Mouse (Mus musculus) heart, embryonic 12.5 days (tissue): ENCODE measurements at regions not wholly inside any gene's neighbourhood (a gene's known extent, or its start where the extent isn't known, plus 50 kb on each side); places are given as distances from the start of the nearest gene placed in this dataset.

Experiments used
- ATAC-seq: fragments of 200-750 bp; cut with Nextera tagmentation; 2 replicates; pipeline ENCODE4 v1.8.0; 2017; ENCODE audit warnings: moderate TSS enrichment, moderate library complexity; ENCODE audit not compliant: insufficient number of reproducible peaks, low FRiP score
- H3K27ac ChIP-seq: fragments of 300-500 bp; sonication (generic); 2 replicates; pipeline ENCODE4 v1.5.1; 2016; ENCODE audit warnings: mild to moderate bottlenecking, moderate library complexity; ENCODE audit not compliant: poor library complexity, severe bottlenecking
- H3K27me3 ChIP-seq: fragments of 300-500 bp; sonication (generic); replicated peaks from 2 replicates; pipeline ENCODE4 v1.6.1; 2016; ENCODE audit warnings: mild to moderate bottlenecking, moderate library complexity
- H3K36me3 ChIP-seq: fragments of 300-500 bp; sonication (generic); 2 replicates; pipeline ENCODE4 v1.6.1; 2016; ENCODE audit warnings: mild to moderate bottlenecking, moderate library complexity
- H3K4me1 ChIP-seq: fragments of 300-500 bp; sonication (generic); replicated peaks from 2 replicates; pipeline ENCODE4 v1.6.1; 2016; ENCODE audit warnings: mild to moderate bottlenecking
- H3K4me2 ChIP-seq: fragments of 300-500 bp; sonication (generic); 2 replicates; pipeline ENCODE4 v1.6.1; 2016; ENCODE audit warnings: mild to moderate bottlenecking, moderate library complexity
- H3K4me3 ChIP-seq: fragments of 300-500 bp; sonication (generic); 2 replicates; pipeline ENCODE4 v1.5.1; 2016; ENCODE audit warnings: mild to moderate bottlenecking
- H3K9ac ChIP-seq: fragments of 300-500 bp; sonication (generic); 2 replicates; pipeline ENCODE4 v1.6.1; 2016; ENCODE audit warnings: mild to moderate bottlenecking, moderate library complexity
- H3K9me3 ChIP-seq: fragments of 300-500 bp; sonication (generic); replicated peaks from 2 replicates; pipeline ENCODE4 v1.6.1; 2016; ENCODE audit warnings: mild to moderate bottlenecking, moderate library complexity
- WGBS: fragments of 180-500 bp; shearing (Covaris S2); methylation state at CpG from one replicate; pipeline ENCODE4 v1.1.7; 2016; 5-methylcytosine and 5-hydroxymethylcytosine counted together

GRCm38 (mm10) chr15:63252781-63253340 lies 592.1 kb downstream of the Gsdmc2 start:
- ATAC-seq, result no peak
- 54% methylated on average over 1 of the region's 1 CpGs for WGBS
- H3K4me2 ChIP-seq, result no peak overlapping the region
- H3K27ac ChIP-seq, result no peak overlapping the region
- no peak overlapping the region for H3K9ac ChIP-seq
- H3K4me3 ChIP-seq, result no peak overlapping the region
- no peaks in the 10 kb centered on the region for H3K9me3 ChIP-seq
- H3K27me3 ChIP-seq, result no peaks in the 10 kb centered on the region
- no peaks in the 10 kb centered on the region for H3K36me3 ChIP-seq
- H3K4me1 ChIP-seq, result 0 out of 2 replicates have a peak, but pooled peaks cover 4% of the 10 kb centered on the region

- no peak overlapping the region for H3K4me2 ChIP-seq
- no peak overlapping the region for H3K9ac ChIP-seq
- H3K4me1 ChIP-seq, result no peaks in the 10 kb centered on the region
- WGBS, result 60% methylated on average over 3 of the region's 3 CpGs
- no peaks in the 10 kb centered on the region for H3K9me3 ChIP-seq
- no peaks in the 10 kb centered on the region for H3K36me3 ChIP-seq
- H3K27me3 ChIP-seq, result no peaks in the 10 kb centered on the region
- H3K27ac ChIP-seq, result no peak overlapping the region
- no peak overlapping the region for H3K4me3 ChIP-seq
- ATAC-seq, result no peak
Measured at GRCm38 (mm10) chr15:63238601-63239000, 606.4 kb downstream of the Gsdmc2 start.

- Histone ChIP-seq H3K36me3 (no peaks in the 10 kb centered on the region), H3K9ac (no peak overlapping the region), H3K4me1 (no peaks in the 10 kb centered on the region), H3K4me2 (no peak overlapping the region), H3K9me3 (no peaks in the 10 kb centered on the region), H3K27me3 (no peaks in the 10 kb centered on the region), H3K27ac (no peak overlapping the region), H3K4me3 (no peak overlapping the region)
- 71% methylated on average over 2 of the region's 2 CpGs for WGBS
- ATAC-seq, result no peak
Measured at GRCm38 (mm10) chr15:63218393-63219060, 626.5 kb downstream of the Gsdmc2 start.

- Histone ChIP-seq H3K9ac (no peak overlapping the region), H3K4me2 (no peak overlapping the region), H3K27me3 (no peaks in the 10 kb centered on the region), H3K9me3 (no peaks in the 10 kb centered on the region), H3K36me3 (no peaks in the 10 kb centered on the region), H3K4me1 (no peaks in the 10 kb centered on the region), H3K27ac (no peak overlapping the region), H3K4me3 (no peak overlapping the region)
- WGBS, result 88% methylated on average over 1 of the region's 1 CpGs
- no peak for ATAC-seq
Measured at GRCm38 (mm10) chr15:63205150-63205549, 639.8 kb downstream of the Gsdmc2 start.

GRCm38 (mm10) chr15:63195031-63195430 lies 649.9 kb downstream of the Gsdmc2 start:
- WGBS, result 81% methylated on average over 2 of the region's 2 CpGs
- Histone ChIP-seq H3K4me2 (no peak overlapping the region), H3K27me3 (no peaks in the 10 kb centered on the region), H3K4me1 (no peaks in the 10 kb centered on the region; the same call in 1 of the 2 replicates), H3K27ac (no peak overlapping the region), H3K9me3 (no peaks in the 10 kb centered on the region), H3K36me3 (no peaks in the 10 kb centered on the region), H3K9ac (no peak overlapping the region), H3K4me3 (no peak overlapping the region)
- ATAC-seq, result no peak

- H3K9me3 ChIP-seq, result no peaks in the 10 kb centered on the region
- no peaks in the 10 kb centered on the region; the same call in 1 of the 2 replicates for H3K4me1 ChIP-seq
- H3K27ac ChIP-seq, result no peak overlapping the region
- no peaks in the 10 kb centered on the region for H3K27me3 ChIP-seq
- no peaks in the 10 kb centered on the region for H3K36me3 ChIP-seq
- H3K4me3 ChIP-seq, result no peak overlapping the region
- no peak overlapping the region for H3K4me2 ChIP-seq
- H3K9ac ChIP-seq, result no peak overlapping the region
- no peak for ATAC-seq
- WGBS, result 22% methylated on average over 1 of the region's 1 CpGs
Measured at GRCm38 (mm10) chr15:63194492-63194797, 650.5 kb downstream of the Gsdmc2 start.

GRCm38 (mm10) chr15:63193617-63194491 lies 651.1 kb downstream of the Gsdmc2 start:
- Histone ChIP-seq H3K4me2 (no peak overlapping the region), H3K27me3 (no peaks in the 10 kb centered on the region), H3K36me3 (no peaks in the 10 kb centered on the region), H3K9me3 (no peaks in the 10 kb centered on the region), H3K9ac (no peak overlapping the region), H3K4me1 (no peaks in the 10 kb centered on the region; the same call in 1 of the 2 replicates), H3K27ac (no peak overlapping the region), H3K4me3 (no peak overlapping the region)
- 72% methylated on average over 2 of the region's 2 CpGs for WGBS
- no peak for ATAC-seq

GRCm38 (mm10) chr15:63191731-63192130 lies 653.2 kb downstream of the Gsdmc2 start:
- Histone ChIP-seq H3K4me2 (no peak overlapping the region), H3K36me3 (no peaks in the 10 kb centered on the region), H3K27me3 (no peaks in the 10 kb centered on the region), H3K9ac (no peak overlapping the region), H3K27ac (no peak overlapping the region), H3K4me3 (no peak overlapping the region), H3K4me1 (no peaks in the 10 kb centered on the region; the same call in 1 of the 2 replicates), H3K9me3 (no peaks in the 10 kb centered on the region)
- WGBS, result 80% methylated on average over 2 of the region's 2 CpGs
- ATAC-seq, result no peak

- H3K27ac ChIP-seq, result no peak overlapping the region
- WGBS, result 38% methylated on average over 2 of the region's 2 CpGs
- ATAC-seq, result no peak
- H3K9ac ChIP-seq, result no peak overlapping the region
- H3K27me3 ChIP-seq, result no peaks in the 10 kb centered on the region
- no peaks in the 10 kb centered on the region; the same call in 1 of the 2 replicates for H3K4me1 ChIP-seq
- no peaks in the 10 kb centered on the region for H3K9me3 ChIP-seq
- no peak overlapping the region for H3K4me2 ChIP-seq
- H3K36me3 ChIP-seq, result no peaks in the 10 kb centered on the region
- H3K4me3 ChIP-seq, result no peak overlapping the region
Measured at GRCm38 (mm10) chr15:63190086-63190485, 654.9 kb downstream of the Gsdmc2 start.

GRCm38 (mm10) chr15:63171003-63171402 lies 674.0 kb downstream of the Gsdmc2 start:
- no peaks in the 10 kb centered on the region for H3K27me3 ChIP-seq
- no peak overlapping the region for H3K27ac ChIP-seq
- no peaks in the 10 kb centered on the region for H3K36me3 ChIP-seq
- no peaks in the 10 kb centered on the region for H3K9me3 ChIP-seq
- H3K4me2 ChIP-seq, result no peak overlapping the region
- no peak overlapping the region for H3K4me3 ChIP-seq
- no peak overlapping the region for H3K9ac ChIP-seq
- H3K4me1 ChIP-seq, result no peaks in the 10 kb centered on the region
- no peak for ATAC-seq

GRCm38 (mm10) chr15:63170171-63170570 lies 674.8 kb downstream of the Gsdmc2 start:
- no peaks in the 10 kb centered on the region for H3K4me1 ChIP-seq
- no peak overlapping the region for H3K9ac ChIP-seq
- no peak for ATAC-seq
- H3K4me2 ChIP-seq, result no peak overlapping the region
- no peaks in the 10 kb centered on the region for H3K27me3 ChIP-seq
- no peaks in the 10 kb centered on the region for H3K36me3 ChIP-seq
- H3K4me3 ChIP-seq, result no peak overlapping the region
- no peaks in the 10 kb centered on the region for H3K9me3 ChIP-seq
- 51% methylated on average over 1 of the region's 1 CpGs for WGBS
- no peak overlapping the region for H3K27ac ChIP-seq
